Mouse (Mus musculus): Measurements from ENCODE around the gene D16Ertd472e.

GRCm38 (mm10) chr16:78598919-78599318, 22.4 kb upstream of the D16Ertd472e start:
- no peak for TF ChIP-seq CTCF (IDR thresholded peaks at IDR 0.05; ENCODE audit: extremely low read depth, insufficient read depth, insufficient read length, insufficient replicate concordance)
- TF ChIP-seq POLR2A (IDR thresholded peaks at IDR 0.05; ENCODE audit: low read depth, low read length): no peak

Measured in spleen, adult 2 months (tissue).